Mouse (Mus musculus) midbrain, embryonic 15.5 days (tissue): ENCODE data around the gene Glrx2. TPM values are rescaled to one million over a fixed set of nuclear protein-coding genes. Genes with fewer than 3 reads are reported as not detected.
A peak's percentile ranks its signal among the peaks of the same experiment; 100 is the strongest.

Experiments
- ATAC-seq: fragments of 200-750 bp; cut with Nextera tagmentation; replicated peaks from 2 replicates; pipeline ENCODE4 v1.8.0; 2017; ENCODE audit warnings: moderate TSS enrichment
- H3K27ac ChIP-seq: fragments of 300-500 bp; sonication (generic); 2 replicates; pipeline ENCODE4 v1.5.1; 2015; ENCODE audit warnings: mild to moderate bottlenecking, inconsistent platforms
- H3K27me3 ChIP-seq: fragments of 300-500 bp; sonication (generic); replicated peaks from 2 replicates; pipeline ENCODE4 v1.6.1; 2015; ENCODE audit warnings: inconsistent platforms
- H3K36me3 ChIP-seq: fragments of 300-500 bp; sonication (generic); replicated peaks from 2 replicates; pipeline ENCODE4 v1.6.1; 2015; ENCODE audit warnings: inconsistent platforms
- H3K4me1 ChIP-seq: fragments of 300-500 bp; sonication (generic); 2 replicates; pipeline ENCODE4 v1.6.1; 2015; ENCODE audit warnings: inconsistent platforms
- H3K4me2 ChIP-seq: fragments of 300-500 bp; sonication (generic); 2 replicates; pipeline ENCODE4 v1.6.1; 2015; ENCODE audit warnings: inconsistent platforms, mild to moderate bottlenecking, moderate library complexity
- H3K4me3 ChIP-seq: fragments of 300-500 bp; sonication (generic); 2 replicates; pipeline ENCODE4 v1.5.1; 2015; ENCODE audit warnings: mild to moderate bottlenecking, inconsistent platforms
- H3K9ac ChIP-seq: fragments of 300-500 bp; sonication (generic); 2 replicates; pipeline ENCODE4 v1.6.1; 2015; ENCODE audit warnings: mild to moderate bottlenecking, inconsistent platforms
- H3K9me3 ChIP-seq: fragments of 300-500 bp; sonication (generic); 2 replicates; pipeline ENCODE4 v1.6.1; 2016; ENCODE audit warnings: inconsistent platforms
- WGBS: fragments of 180-500 bp; shearing (Covaris S2); methylation state at CpG from one replicate; pipeline ENCODE4 v1.1.7; 2015; ENCODE audit warnings: mixed read lengths; 5-methylcytosine and 5-hydroxymethylcytosine counted together
- polyA plus RNA-seq: library from polyadenylated mRNA; unstranded; fragments of >200 nt; fragmentation: Nextera tagmentation; extraction: Ambion mirVana; gene quantifications from 2 replicates; pipeline ENCODE4 v1.2.1, GENCODE M21; 2015

Glrx2 gene
- polyA plus RNA-seq, 1 experiment from 2014 or later, result 111 TPM

DNA sequence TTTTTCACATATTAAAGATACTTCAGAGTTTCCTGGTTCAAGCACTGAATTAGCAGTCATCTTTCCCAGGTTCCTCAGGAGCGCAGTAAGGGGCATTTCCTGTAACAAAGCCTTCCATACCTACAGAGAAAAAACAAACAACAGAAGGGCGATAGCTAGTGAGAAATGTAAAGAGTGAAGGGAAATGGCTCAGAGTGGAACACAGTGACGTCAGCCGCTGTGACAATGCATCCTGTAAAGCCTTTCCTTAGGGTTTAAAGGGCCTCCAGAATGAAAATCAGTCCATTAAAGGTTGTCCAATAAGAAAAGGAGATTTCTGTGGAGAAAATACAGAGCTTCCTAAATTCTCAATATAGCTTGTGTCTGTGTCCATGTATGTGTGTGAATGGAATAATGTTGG lies 49.7 kb downstream of the Glrx2 start:
- Histone ChIP-seq H3K9me3 (no peaks in the 10 kb centered on the region), H3K4me3 (no peak overlapping the region), H3K27ac (no peak overlapping the region), H3K27me3 (no peaks in the 10 kb centered on the region), H3K36me3 (peaks cover 32% of the 10 kb centered on the region), H3K9ac (no peak overlapping the region), H3K4me1 (peaks cover 5% of the 10 kb centered on the region; the same call in 1 of the 2 replicates), H3K4me2 (no peak overlapping the region)
- ATAC-seq, result no peak
- WGBS, result 88% methylated on average over 4 of the region's 4 CpGs

DNA sequence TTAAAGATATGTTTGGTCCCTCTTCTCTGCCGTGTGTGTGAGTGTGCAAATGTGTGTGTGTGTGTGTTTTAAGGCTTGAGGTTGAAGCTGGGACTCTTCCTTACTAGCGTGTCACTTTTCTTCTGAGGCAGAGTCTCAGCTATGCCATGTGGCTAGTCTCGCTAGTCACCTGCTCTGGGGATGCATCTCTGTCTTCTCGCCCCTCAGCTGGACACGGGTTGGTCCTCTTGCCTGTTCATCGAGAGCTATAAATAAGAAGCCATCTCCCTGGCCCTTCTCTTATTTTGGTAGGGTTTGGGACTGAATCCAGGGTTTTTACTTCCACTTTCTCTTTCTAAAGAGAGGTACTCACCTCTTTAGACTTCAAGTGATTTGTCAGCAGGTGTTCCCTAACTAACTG lies 50.1 kb downstream of the Glrx2 start:
- no peaks in the 10 kb centered on the region for H3K27me3 ChIP-seq
- no peak overlapping the region for H3K27ac ChIP-seq
- no peaks in the 10 kb centered on the region for H3K9me3 ChIP-seq
- WGBS, result 86% methylated on average over 6 of the region's 6 CpGs
- H3K36me3 ChIP-seq, result peaks cover 27% of the 10 kb centered on the region
- no peak overlapping the region for H3K4me2 ChIP-seq
- H3K4me1 ChIP-seq, result peaks cover 5% of the 10 kb centered on the region; the same call in 1 of the 2 replicates
- no peak for ATAC-seq
- H3K9ac ChIP-seq, result no peak overlapping the region
- H3K4me3 ChIP-seq, result no peak overlapping the region

DNA sequence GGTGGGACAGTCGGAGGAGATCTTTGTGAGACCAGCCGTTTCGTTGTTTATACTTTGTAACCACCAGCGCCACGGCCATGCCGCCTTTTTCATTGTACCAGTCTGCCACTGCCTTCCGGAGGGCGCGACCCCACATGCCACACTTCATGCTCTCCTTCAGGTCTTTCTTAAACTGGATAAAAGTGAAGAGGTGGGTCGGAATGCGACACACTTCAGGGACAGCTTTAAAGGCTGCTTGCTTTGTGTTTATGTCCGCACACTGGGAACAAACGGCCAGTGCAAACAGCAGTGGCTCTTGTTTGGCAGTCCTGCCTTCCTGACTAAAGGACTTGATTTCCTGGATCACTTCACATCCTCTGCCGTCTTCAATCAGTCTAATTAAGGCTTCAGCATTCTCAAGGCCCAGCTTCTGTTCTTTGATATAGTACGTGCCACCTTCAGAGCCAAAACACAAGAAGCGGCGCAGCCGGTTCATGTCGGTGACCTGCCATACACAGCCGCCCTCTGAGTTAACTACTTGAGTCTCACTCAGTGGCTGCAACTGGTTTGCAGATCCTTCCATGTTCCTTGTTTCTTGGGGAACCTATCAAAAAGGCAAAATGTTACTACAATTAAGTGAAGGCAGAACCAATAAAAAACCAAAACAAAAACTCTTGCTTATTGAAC lies 54.4 kb downstream of the Glrx2 start:
- WGBS, result 50% methylated on average over 20 of the region's 20 CpGs
- H3K9ac ChIP-seq, result no peak overlapping the region
- H3K27ac ChIP-seq, result no peak overlapping the region
- H3K4me1 ChIP-seq, result peaks cover 26% of the 10 kb centered on the region
- H3K9me3 ChIP-seq, result no peaks in the 10 kb centered on the region
- no peak overlapping the region for H3K4me2 ChIP-seq
- no peak for ATAC-seq
- H3K4me3 ChIP-seq, result no peak overlapping the region
- no peaks in the 10 kb centered on the region for H3K27me3 ChIP-seq
- H3K36me3 ChIP-seq, result peaks cover 11% of the 10 kb centered on the region; the same call in 1 of the 2 replicates

DNA sequence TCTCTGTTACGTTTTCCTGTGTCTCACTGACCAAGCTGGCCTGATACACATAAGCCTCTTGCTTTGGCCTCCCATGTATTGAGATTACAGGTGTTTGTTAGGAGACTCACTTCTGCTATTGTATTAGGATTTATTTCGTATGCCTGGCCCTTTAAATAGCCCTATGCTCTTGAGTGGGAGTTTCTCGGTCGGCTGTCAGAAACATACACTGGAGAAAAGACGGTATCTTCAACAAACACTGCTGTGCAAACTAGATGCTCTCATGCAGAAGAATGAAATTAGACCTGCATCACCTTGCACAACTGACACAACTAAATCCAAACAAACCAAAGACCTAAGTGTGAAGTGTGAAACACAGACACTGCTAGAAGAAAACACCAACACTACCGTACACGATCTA lies 56.9 kb downstream of the Glrx2 start:
- Histone ChIP-seq H3K9me3 (no peaks in the 10 kb centered on the region), H3K27ac (no peak overlapping the region), H3K4me2 (no peak overlapping the region), H3K27me3 (no peaks in the 10 kb centered on the region), H3K9ac (no peak overlapping the region), H3K4me1 (peaks cover 34% of the 10 kb centered on the region), H3K4me3 (no peak overlapping the region), H3K36me3 (no peaks in the 10 kb centered on the region)
- no peak for ATAC-seq
- WGBS, result 81% methylated on average over 7 of the region's 7 CpGs

DNA sequence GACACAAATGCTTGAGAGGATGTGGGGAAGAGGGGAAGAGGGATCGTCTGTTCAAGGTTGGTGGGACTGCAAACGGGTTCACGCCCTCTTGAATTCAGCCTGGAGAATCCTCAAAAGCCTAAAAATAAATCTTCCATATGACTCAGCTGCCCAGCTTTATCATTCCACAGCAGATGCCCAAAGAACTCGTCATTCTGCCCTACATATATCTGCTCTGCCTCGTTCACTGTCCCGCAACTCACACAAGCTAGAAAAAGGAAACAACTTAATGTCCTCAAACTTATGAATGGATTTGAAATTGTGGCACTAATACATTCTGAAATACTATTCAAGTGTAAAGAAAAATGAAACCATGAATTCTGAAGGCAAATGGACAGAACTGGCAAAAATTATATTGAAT lies 57.8 kb downstream of the Glrx2 start:
- Histone ChIP-seq H3K4me3 (no peak overlapping the region), H3K27me3 (no peaks in the 10 kb centered on the region), H3K4me2 (no peak overlapping the region), H3K9me3 (no peaks in the 10 kb centered on the region), H3K4me1 (peaks cover 42% of the 10 kb centered on the region), H3K36me3 (no peaks in the 10 kb centered on the region), H3K27ac (no peak overlapping the region), H3K9ac (no peak overlapping the region)
- 82% methylated on average over 6 of the region's 6 CpGs for WGBS
- ATAC-seq, result no peak

DNA sequence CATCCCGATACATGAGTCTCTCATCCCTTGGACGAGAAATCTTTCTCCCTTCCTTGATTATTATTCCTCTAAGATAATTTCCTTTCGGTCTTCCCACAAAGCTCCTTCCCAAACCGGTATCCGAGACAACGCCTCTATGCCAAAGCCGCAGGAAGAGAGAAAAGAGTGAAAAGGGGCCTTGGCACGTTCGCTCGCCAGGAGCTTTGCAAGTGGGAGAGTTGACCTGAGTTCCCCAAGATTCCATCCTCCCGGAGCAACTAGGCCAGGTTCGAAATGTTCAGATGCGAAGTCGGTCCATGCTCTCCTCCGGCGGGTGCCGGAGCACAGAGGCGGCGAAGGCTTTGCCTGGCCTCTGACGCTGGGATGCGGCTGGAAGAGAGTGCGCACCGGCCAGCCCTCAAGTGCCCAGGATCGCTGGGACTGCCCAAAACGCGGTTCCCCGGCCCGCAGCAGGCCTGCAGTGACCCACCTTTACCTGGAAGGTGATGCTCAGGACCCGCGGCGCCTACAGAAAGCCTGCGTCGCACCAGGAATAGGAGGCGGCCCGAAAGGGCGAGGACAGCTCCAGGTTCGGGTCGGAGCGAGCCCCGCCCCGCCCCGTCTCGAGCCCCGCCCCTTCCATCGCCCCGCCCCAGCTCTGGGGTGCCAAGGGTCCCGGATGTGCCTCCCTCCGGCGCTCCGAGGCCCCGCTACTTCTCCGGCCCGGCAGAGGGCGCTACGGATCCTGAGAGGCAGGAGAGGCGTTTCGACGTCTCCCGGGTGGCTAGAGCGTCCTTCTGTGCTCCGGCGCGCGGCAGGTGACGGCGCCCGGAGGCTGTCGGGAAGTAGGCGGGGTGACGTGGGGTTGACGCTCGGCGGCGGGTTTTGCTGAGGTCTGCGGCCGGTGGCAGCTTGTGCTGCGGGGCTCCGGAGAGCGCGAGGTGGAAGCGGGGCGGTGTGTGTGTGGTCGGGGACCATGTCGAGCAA lies 60.6 kb downstream of the Glrx2 start, which contains the start of the genes Trove2 and Uchl5:
Trove2 (minus strand) TSS at position 623 of the 966 bp plus-strand sequence.
Uchl5 (plus strand) TSS at position 827 of the 966 bp plus-strand sequence.
- H3K9ac ChIP-seq, result peak within 1 kb of the TSS; percentile 87
- ATAC-seq, result peak; percentile 98

DNA sequence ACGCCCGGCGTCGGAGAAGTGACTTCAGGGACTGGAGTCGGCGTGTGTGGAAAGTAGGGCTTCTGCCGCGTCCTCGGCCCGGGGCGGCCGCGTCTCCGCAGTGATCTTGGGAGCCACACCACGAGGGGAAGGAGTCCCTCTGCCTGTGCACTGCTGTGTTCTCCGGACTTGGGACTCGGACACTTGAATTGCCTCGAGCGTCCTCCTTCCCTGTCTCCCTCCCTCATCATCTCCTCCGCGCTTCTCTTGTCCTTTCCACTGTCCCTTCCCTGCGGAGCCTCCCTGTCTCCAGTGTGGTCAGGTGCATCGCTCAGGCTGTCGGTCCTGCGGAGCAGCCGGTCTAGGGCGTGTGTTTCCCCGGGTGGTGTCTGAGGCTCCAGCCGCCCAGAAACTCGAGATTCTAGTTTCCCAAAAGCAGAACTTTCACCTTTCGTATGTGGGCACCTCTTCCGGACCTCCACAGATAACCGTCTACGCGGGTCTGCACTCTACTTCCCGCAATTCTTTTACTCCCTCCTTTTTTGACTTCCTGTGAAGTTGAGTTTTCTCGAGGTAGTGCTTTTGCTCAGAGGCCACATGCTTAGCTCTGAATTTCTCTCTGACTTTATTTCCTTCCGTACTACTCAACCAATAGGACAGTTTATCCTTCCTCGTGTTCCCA lies 61.5 kb downstream of the Glrx2 start:
- 0 out of 2 replicates have a peak, but pooled peaks cover 3% of the 10 kb centered on the region for H3K36me3 ChIP-seq
- H3K9ac ChIP-seq, result peak overlapping the region; percentile 87
- under 1% methylated on average over 39 of the region's 39 CpGs for WGBS
- H3K27me3 ChIP-seq, result no peaks in the 10 kb centered on the region
- peaks cover 41% of the 10 kb centered on the region for H3K4me1 ChIP-seq
- H3K27ac ChIP-seq, result peak overlapping the region; percentile 88
- H3K4me2 ChIP-seq, result peak overlapping the region; percentile 88
- peak; percentile 72 for ATAC-seq
- H3K4me3 ChIP-seq, result peak overlapping the region; percentile 67
- H3K9me3 ChIP-seq, result no peaks in the 10 kb centered on the region

More for the DNA sequence above, 60.6 kb downstream of the Glrx2 start, which contains the start of the genes Trove2 and Uchl5:
- H3K4me2 ChIP-seq, result peak within 1 kb of the TSS; percentile 88
- H3K4me1 ChIP-seq, result peaks cover 41% of the 10 kb centered on the region
- H3K27me3 ChIP-seq, result no peaks in the 10 kb centered on the region
- peak within 1 kb of the TSS; percentile 88 for H3K27ac ChIP-seq
- H3K36me3 ChIP-seq, result 0 out of 2 replicates have a peak, but pooled peaks cover 3% of the 10 kb centered on the region
- no peaks in the 10 kb centered on the region for H3K9me3 ChIP-seq
- under 1% methylated on average over 76 of the region's 84 CpGs for WGBS
- H3K4me3 ChIP-seq, result peak within 1 kb of the TSS; percentile 67

DNA sequence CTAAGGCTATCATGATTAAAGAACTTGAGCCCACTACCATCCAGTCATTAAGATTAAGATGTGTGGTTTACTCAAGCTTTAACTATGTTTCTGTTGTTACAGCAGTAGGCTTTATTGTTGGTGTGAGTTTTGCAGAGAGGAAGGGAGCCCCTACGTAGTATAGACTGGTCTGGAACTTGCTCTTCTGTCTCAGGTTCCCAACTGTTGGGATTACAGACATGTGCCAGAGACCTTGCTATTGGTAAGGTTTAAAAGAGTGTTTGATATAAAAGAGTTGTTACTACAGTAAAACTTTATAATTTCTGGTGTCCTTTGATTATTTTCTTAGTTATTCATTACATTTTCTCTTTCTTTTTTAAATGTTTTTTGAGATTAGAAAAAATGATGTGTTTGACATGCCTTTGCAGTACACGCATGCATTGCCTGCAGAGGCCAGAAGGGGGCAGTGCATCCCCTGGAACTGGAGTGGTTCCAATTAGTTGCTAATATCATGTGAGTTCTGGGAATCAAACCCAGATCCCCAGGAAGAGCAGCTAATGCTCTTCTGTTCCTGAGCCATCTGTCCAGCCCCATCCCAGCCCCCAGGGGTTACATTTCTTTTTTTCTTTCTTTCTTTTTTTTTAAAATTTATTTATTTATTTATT lies 72.6 kb downstream of the Glrx2 start:
- Histone ChIP-seq H3K4me3 (no peak overlapping the region), H3K36me3 (no peaks in the 10 kb centered on the region), H3K9ac (no peak overlapping the region), H3K4me2 (no peak overlapping the region), H3K9me3 (no peaks in the 10 kb centered on the region), H3K4me1 (no peaks in the 10 kb centered on the region), H3K27me3 (no peaks in the 10 kb centered on the region), H3K27ac (no peak overlapping the region)
- 70% methylated on average over 2 of the region's 2 CpGs for WGBS
- ATAC-seq, result no peak

Other genes starting within 250 kb of the Glrx2 start
- 6.5 and 7.0 TPM in 2 replicates for gene B3galt2, start 75.7 kb upstream of the Glrx2 start, polyA plus RNA-seq
- 18.0 and 18.2 TPM in 2 replicates for gene Cdc73, start 13.4 kb upstream of the Glrx2 start, polyA plus RNA-seq
- gene Trove2, start 60.7 kb downstream of the Glrx2 start, polyA plus RNA-seq, result 34.6 and 36.0 TPM in 2 replicates
- gene Uchl5, start 60.9 kb downstream of the Glrx2 start, polyA plus RNA-seq, result 63.0 and 68.6 TPM in 2 replicates